Mouse (Mus musculus) liver, embryonic 13.5 days (tissue): Measurements from ENCODE around the gene Riox2. TPM values are rescaled to one million over a fixed set of nuclear protein-coding genes. Genes with fewer than 3 reads are reported as not detected.

Experiments
- ATAC-seq: fragments of 200-750 bp; cut with Nextera tagmentation; 2 replicates; pipeline ENCODE4 v1.8.0; 2017; ENCODE audit warnings: low read depth, mild to moderate bottlenecking, moderate number of reproducible peaks, moderate library complexity
- DNase-seq: peaks from one replicate; pipeline ENCODE4 v3.0.0; 2022
- H3K27ac ChIP-seq: fragments of 300-500 bp; sonication (generic); 2 replicates; pipeline ENCODE4 v1.5.1; 2015; ENCODE audit warnings: moderate library complexity, mild to moderate bottlenecking, inconsistent platforms
- H3K27me3 ChIP-seq: fragments of 300-500 bp; sonication (generic); 2 replicates; pipeline ENCODE4 v1.6.1; 2015; ENCODE audit warnings: mild to moderate bottlenecking, inconsistent platforms
- H3K36me3 ChIP-seq: fragments of 300-500 bp; sonication (generic); 2 replicates; pipeline ENCODE4 v1.6.1; 2015; ENCODE audit warnings: mild to moderate bottlenecking, inconsistent platforms
- H3K4me1 ChIP-seq: fragments of 300-500 bp; sonication (generic); replicated peaks from 2 replicates; pipeline ENCODE4 v1.6.1; 2015; ENCODE audit warnings: inconsistent platforms
- H3K4me2 ChIP-seq: fragments of 300-500 bp; sonication (generic); 2 replicates; pipeline ENCODE4 v1.6.1; 2015; ENCODE audit warnings: inconsistent platforms, mild to moderate bottlenecking, moderate library complexity
- H3K4me3 ChIP-seq: fragments of 300-500 bp; sonication (generic); replicated peaks from 2 replicates; pipeline ENCODE4 v1.5.1; 2015; ENCODE audit warnings: mild to moderate bottlenecking, inconsistent platforms
- H3K9ac ChIP-seq: fragments of 300-500 bp; sonication (generic); 2 replicates; pipeline ENCODE4 v1.6.1; 2015; ENCODE audit warnings: mild to moderate bottlenecking, inconsistent platforms
- H3K9me3 ChIP-seq: fragments of 300-500 bp; sonication (generic); replicated peaks from 2 replicates; pipeline ENCODE4 v1.6.1; 2016; ENCODE audit warnings: inconsistent platforms
- WGBS: fragments of 180-500 bp; shearing (Covaris S2); methylation state at CpG from one replicate; pipeline ENCODE4 v1.1.7; 2015; ENCODE audit not compliant: insufficient replicate concordance; 5-methylcytosine and 5-hydroxymethylcytosine counted together
- polyA plus RNA-seq: library from polyadenylated mRNA; unstranded; fragments of >200 nt; fragmentation: Nextera tagmentation; extraction: Ambion mirVana; gene quantifications from 2 replicates; pipeline ENCODE4 v1.2.1, GENCODE M21; 2015

Riox2 gene
- polyA plus RNA-seq, 1 experiment from 2014 or later, result 23.0 TPM

DNA sequence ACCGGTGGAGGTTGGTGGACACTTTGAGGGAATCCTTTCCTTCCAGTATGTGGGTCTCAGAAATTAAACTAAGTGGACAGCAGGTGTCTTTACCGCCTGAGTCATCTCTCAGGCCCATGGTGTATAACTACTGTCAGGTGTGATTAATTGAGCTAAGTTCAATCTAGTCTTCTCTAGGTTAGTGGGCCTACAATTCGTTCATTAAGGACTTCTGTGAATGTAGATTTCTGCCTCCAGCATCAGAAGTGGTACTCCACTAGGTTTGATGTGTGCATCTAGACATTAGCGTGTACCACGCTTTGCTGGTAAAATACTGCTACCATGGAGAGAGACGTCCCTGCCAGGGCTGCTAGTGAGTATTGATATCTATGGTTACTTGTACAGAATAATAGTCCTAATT lies 971 bp downstream of the Riox2 start:
- Histone ChIP-seq H3K4me3 (peak overlapping the region; percentile 75), H3K27ac (peak overlapping the region; percentile 68; the same call in 1 of the 2 replicates)
- no peak for ATAC-seq

DNA sequence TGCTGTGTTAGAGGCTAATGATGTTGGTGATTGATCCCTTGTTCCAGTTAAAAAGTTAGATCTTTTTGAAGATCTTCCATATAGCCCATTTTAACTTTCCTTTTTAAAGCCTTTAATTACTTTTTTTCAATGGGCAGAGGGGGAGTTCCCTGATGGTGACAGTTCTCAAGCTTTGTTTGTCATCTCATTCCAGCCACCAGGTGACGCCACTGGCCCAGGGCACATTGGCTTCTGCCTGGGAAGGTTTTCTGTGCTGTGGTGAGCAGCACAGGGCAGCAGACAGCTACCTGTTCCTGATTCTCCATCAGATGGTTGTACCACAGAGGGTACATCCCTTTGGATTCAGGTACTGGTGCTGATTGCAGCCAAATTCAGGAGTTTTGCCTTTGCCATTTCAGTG lies 3.2 kb downstream of the Riox2 start:
- no peak overlapping the region for H3K27ac ChIP-seq

More for the DNA sequence above, 971 bp downstream of the Riox2 start:
- Histone ChIP-seq H3K4me1 (peaks cover 13% of the 10 kb centered on the region), H3K4me2 (peak overlapping the region; percentile 79), H3K27me3 (no peaks in the 10 kb centered on the region), H3K36me3 (peaks cover 15% of the 10 kb centered on the region), H3K9ac (peak overlapping the region; percentile 75), H3K9me3 (no peaks in the 10 kb centered on the region)
- no peak for DNase-seq
- 42% methylated on average over 6 of the region's 6 CpGs for WGBS

DNA sequence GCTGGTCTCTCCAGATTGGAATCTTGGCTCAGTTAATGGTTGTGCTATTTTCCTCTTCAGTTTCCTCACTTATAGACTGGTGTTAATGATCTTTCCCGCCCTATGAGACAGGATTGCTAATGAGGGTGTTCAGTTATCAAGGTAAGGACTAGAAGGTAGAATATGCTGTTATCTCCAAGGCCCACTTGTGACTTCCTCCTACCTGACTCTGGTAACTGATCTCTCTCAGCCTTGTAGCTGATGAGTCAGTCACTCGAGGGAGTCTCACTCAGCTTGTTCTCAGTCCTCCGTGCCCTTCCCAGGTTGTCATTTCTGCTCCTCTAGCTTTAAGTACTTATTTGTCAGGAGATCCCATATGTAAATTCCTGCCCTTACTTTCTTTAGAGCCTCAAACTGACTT lies 6.4 kb downstream of the Riox2 start:
- DNase-seq (no peak), ATAC-seq (no peak)
- H3K4me3 ChIP-seq, result no peak overlapping the region
- H3K27ac ChIP-seq, result no peak overlapping the region
- no peak overlapping the region for H3K9ac ChIP-seq
- WGBS, result 57% methylated on average over 3 of the region's 3 CpGs
- no peaks in the 10 kb centered on the region for H3K27me3 ChIP-seq
- H3K4me2 ChIP-seq, result no peak overlapping the region
- peaks cover 52% of the 10 kb centered on the region for H3K36me3 ChIP-seq
- no peaks in the 10 kb centered on the region for H3K9me3 ChIP-seq
- H3K4me1 ChIP-seq, result peaks cover 7% of the 10 kb centered on the region

More for the DNA sequence above, 3.2 kb downstream of the Riox2 start:
- 22% methylated on average over 1 of the region's 1 CpGs for WGBS
- DNase-seq (peak; percentile 18), ATAC-seq (no peak)
- Histone ChIP-seq H3K4me3 (no peak overlapping the region), H3K9me3 (no peaks in the 10 kb centered on the region), H3K36me3 (peaks cover 28% of the 10 kb centered on the region), H3K27me3 (no peaks in the 10 kb centered on the region), H3K9ac (no peak overlapping the region), H3K4me2 (no peak overlapping the region), H3K4me1 (peaks cover 13% of the 10 kb centered on the region)

DNA sequence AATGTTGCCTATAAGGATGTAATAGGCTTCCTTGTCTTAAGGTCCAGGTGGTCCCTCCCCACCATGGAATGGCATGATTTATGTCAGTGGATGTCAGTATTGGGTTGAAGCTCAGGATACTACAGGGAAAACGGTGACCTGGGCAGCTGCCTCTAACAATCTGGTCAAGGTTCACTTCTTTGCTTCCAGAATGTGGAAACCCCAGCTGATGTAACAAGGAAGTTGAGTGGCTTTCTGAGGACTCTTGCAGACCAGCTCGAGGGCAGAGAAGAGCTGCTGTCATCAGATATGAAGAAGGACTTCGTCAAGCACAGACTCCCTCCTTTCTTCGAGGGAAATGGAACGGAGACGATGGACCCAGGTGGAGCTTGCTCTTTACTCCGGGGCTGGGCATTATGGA lies 15.7 kb downstream of the Riox2 start:
- no peak overlapping the region for H3K4me2 ChIP-seq
- no peak overlapping the region for H3K27ac ChIP-seq
- ATAC-seq (no peak), DNase-seq (no peak)
- H3K4me3 ChIP-seq, result no peak overlapping the region
- H3K9ac ChIP-seq, result no peak overlapping the region
- no peaks in the 10 kb centered on the region for H3K27me3 ChIP-seq
- peaks cover 84% of the 10 kb centered on the region for H3K36me3 ChIP-seq
- no peaks in the 10 kb centered on the region for H3K9me3 ChIP-seq
- peaks cover 12% of the 10 kb centered on the region for H3K4me1 ChIP-seq
- WGBS, result 67% methylated on average over 7 of the region's 7 CpGs

DNA sequence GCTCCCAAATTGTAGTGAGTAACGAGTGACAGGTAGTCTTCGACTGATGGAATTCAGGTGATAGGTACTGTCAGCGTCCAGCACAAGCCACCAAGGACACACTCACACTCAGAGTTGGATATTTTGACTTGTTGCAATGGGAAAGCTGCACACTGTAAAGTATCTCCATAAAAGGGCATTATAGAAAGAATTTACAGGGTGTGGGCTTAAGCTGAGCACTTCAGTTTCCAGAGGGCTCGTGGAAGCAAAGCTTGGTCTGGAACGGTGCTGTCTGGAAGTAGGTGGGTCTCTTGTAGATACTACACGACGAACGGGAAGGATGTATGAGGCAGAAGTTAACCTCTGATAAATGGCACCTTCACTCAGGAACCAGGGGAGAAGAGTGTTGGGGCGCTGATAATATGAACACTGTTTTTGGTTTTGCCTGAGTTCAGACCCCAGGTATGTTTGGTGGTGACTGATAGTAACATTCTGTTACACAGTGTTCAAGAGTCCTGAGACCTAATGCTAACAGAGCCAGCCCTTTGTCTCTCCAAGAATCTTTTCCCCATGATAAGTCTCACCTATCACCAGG lies 16.5 kb downstream of the Riox2 start:
- no peak overlapping the region for H3K4me3 ChIP-seq
- H3K36me3 ChIP-seq, result peaks cover 85% of the 10 kb centered on the region
- no peaks in the 10 kb centered on the region for H3K9me3 ChIP-seq
- ATAC-seq (peak; percentile 84), DNase-seq (peak; percentile 3)
- 36% methylated on average over 9 of the region's 9 CpGs for WGBS
- H3K4me1 ChIP-seq, result peaks cover 12% of the 10 kb centered on the region
- no peak overlapping the region for H3K9ac ChIP-seq
- H3K27ac ChIP-seq, result no peak overlapping the region
- H3K27me3 ChIP-seq, result no peaks in the 10 kb centered on the region
- no peak overlapping the region for H3K4me2 ChIP-seq

DNA sequence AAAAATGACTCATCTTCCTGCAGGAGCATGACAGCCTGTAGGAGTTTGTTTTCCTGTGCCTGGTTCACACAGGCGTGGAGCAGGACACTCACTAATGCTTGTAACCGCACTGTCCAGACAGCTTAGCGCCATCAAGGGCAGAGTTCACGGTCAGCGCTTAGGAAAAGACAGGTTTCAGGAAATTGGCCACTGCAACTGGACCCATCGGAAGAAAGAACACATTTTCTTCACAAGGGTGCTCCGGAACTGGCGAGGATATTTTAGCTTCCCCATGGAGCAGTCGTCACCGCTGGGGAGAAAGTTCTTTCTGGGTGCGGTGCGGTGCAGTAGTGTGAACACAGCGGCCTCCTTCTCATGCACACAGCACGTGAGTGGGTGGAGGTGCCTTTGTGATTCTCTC lies 21.6 kb downstream of the Riox2 start:
- no peak overlapping the region for H3K4me2 ChIP-seq
- ATAC-seq, result no peak
- H3K27ac ChIP-seq, result no peak overlapping the region
- no peak overlapping the region for H3K9ac ChIP-seq
- peaks cover 50% of the 10 kb centered on the region for H3K36me3 ChIP-seq
- no peaks in the 10 kb centered on the region for H3K9me3 ChIP-seq
- WGBS, result 83% methylated on average over 14 of the region's 14 CpGs
- H3K27me3 ChIP-seq, result no peaks in the 10 kb centered on the region
- DNase-seq, result no peak
- H3K4me3 ChIP-seq, result no peak overlapping the region
- H3K4me1 ChIP-seq, result peaks cover 2% of the 10 kb centered on the region; the same call in 1 of the 2 replicates

DNA sequence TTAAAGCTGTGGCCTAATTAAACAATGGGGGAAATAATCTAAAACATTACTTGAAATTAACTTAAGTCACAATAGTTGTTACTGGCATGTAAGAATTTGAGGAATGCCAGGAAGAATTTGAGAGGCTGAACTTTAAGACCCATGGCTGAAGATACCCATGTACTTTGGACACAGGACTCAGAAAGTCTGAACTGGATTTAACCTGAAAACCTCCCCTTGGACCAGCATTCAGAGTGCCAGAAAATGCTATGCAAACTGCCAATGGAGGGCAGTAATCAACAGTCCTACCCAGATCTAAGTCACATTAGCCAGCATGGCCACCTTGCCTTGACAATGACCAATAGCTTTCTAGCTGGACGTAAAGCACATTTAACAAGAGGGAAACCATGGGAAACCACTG lies 26.4 kb downstream of the Riox2 start:
- Histone ChIP-seq H3K36me3 (peaks cover 12% of the 10 kb centered on the region), H3K9ac (no peak overlapping the region), H3K4me1 (no peaks in the 10 kb centered on the region), H3K4me2 (no peak overlapping the region), H3K9me3 (no peaks in the 10 kb centered on the region), H3K4me3 (no peak overlapping the region), H3K27me3 (no peaks in the 10 kb centered on the region), H3K27ac (no peak overlapping the region)
- DNase-seq (no peak), ATAC-seq (no peak)
- 69% methylated on average over 1 of the region's 1 CpGs for WGBS

DNA sequence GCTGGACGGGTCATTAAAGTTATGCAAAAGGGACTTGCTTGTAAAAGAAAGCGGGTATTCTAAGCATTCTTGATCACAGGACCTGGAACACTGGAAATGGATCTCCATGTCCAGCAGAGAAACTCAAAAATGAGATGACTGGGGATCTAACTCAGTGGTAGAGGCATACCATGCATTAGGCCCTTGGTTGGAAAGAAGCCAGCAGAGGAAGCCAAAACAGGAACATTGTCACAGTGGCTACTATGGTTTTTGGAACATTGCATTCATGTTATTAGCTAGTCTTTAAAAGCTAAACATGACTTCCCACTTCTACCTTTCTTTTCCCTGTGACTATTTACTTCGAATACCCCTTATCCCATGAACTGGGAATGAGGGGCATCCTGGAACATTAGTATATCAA lies 27.6 kb downstream of the Riox2 start:
- Histone ChIP-seq H3K4me3 (no peak overlapping the region), H3K4me2 (no peak overlapping the region), H3K4me1 (no peaks in the 10 kb centered on the region), H3K9ac (no peak overlapping the region), H3K27ac (no peak overlapping the region), H3K36me3 (peaks cover 4% of the 10 kb centered on the region), H3K9me3 (no peaks in the 10 kb centered on the region), H3K27me3 (no peaks in the 10 kb centered on the region)
- no peak for DNase-seq
- 70% methylated on average over 3 of the region's 3 CpGs for WGBS
- ATAC-seq, result no peak

DNA sequence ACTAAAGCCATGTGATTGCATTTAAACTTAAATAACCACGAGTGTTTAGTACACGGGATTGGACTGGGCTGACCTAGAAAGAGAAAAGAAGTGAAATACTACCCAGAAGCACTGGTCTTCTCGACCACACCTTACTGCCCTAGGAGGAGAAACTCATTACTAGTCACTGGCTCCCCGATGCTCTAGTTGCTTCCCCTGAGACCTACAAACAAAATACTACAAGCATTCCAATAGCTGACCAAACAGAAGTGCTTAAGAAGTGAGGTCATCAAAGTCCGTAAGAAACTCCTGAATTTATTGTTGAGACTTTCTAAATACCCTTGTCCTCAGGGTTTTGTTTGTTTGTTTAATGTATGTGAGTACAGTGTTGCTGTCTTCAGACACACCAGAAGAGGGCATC lies 38.3 kb downstream of the Riox2 start:
- Histone ChIP-seq H3K4me2 (no peak overlapping the region), H3K9ac (no peak overlapping the region), H3K4me3 (no peak overlapping the region), H3K36me3 (no peaks in the 10 kb centered on the region), H3K27me3 (no peaks in the 10 kb centered on the region), H3K4me1 (no peaks in the 10 kb centered on the region), H3K27ac (no peak overlapping the region), H3K9me3 (no peaks in the 10 kb centered on the region)
- ATAC-seq (no peak), DNase-seq (no peak)
- 77% methylated on average over 5 of the region's 5 CpGs for whole genome bisulfite sequencing

DNA sequence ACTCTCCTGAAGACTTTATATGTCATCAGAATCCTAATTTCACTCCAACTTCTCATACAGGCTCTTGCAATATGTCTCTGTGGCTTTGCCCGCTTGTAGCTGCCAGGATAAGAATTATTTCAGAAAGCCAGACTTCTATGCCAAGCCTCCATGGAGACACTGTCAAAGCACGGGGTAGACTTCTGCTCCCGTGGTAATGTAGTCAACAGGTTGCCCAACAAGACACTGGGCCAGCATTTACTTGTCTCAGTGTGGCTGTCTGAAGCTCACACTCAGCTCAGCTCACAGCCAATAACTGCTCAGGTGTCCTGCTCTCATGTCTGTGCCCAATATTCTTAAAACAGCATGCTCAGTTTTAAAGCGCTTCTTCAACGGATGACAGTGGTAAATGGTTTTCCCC lies 43.6 kb downstream of the Riox2 start:
- 71% methylated on average over 5 of the region's 5 CpGs for WGBS
- Histone ChIP-seq H3K4me3 (no peak overlapping the region), H3K9me3 (no peaks in the 10 kb centered on the region), H3K9ac (no peak overlapping the region), H3K4me1 (no peaks in the 10 kb centered on the region), H3K27ac (no peak overlapping the region), H3K4me2 (no peak overlapping the region), H3K36me3 (no peaks in the 10 kb centered on the region), H3K27me3 (no peaks in the 10 kb centered on the region)
- no peak for ATAC-seq
- DNase-seq, result no peak

DNA sequence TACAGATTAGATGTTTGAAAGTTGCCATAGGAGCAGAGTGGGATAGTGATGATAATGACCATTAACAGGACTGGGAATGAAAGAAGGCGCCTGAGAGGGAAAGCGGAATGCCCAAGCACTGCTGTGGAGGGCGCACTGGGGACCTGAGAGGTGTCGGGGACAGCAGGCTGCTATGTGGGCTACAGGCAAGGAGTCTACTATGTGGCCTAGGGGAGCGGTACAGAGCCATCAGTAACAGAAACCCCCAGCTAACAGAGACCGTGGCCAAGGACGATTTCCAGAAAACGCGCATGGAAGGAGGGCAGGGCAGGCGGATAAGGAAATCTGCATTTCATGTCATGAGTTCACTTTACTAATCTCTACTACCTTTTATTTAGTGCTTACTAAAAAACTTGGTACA lies 45.4 kb downstream of the Riox2 start:
- DNase-seq (no peak), ATAC-seq (no peak)
- Histone ChIP-seq H3K27me3 (no peaks in the 10 kb centered on the region), H3K9me3 (no peaks in the 10 kb centered on the region), H3K36me3 (no peaks in the 10 kb centered on the region), H3K4me2 (no peak overlapping the region), H3K4me1 (no peaks in the 10 kb centered on the region), H3K9ac (no peak overlapping the region), H3K27ac (no peak overlapping the region), H3K4me3 (no peak overlapping the region)
- 73% methylated on average over 10 of the region's 10 CpGs for WGBS

DNA sequence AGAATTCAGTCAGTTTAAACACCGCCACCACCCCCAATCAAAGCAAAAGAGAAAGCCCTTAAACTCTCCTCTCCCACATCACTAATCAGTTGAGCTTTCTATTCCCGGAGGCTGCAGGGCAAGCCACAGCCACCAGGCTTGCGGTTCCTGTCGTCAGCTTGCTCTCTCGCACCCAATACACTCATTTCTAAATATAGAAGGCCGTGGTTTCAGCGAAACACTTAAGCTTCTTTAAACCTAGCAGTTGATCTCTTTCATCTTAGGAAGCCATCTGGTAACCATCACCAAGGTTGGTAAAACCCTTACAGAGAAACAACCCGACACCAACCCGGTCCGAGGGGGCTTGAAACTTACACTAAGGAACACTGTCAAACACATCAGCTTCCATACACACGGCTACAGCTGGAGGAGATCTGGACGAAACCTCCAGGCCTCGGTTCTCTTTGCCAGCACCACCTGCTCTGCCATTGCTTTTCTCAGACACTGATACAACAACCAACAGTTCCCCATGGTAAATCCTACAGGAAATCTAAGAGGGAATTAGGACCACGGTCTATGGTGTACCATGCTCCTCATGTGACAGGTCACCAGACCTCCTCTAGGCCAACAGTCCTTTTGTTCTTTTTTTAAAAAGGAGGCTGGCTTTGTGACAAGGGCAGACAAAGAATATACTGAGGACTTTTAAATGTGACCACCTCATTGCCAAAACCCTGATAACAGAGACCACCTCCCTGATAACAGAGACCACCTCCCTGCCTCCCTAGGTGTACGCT lies 46.1 kb downstream of the Riox2 start:
- DNase-seq, result no peak
- no peaks in the 10 kb centered on the region for H3K36me3 ChIP-seq
- no peak for ATAC-seq
- H3K9me3 ChIP-seq, result no peaks in the 10 kb centered on the region
- H3K27me3 ChIP-seq, result no peaks in the 10 kb centered on the region
- H3K4me3 ChIP-seq, result no peak overlapping the region
- H3K9ac ChIP-seq, result no peak overlapping the region
- no peak overlapping the region for H3K4me2 ChIP-seq
- H3K27ac ChIP-seq, result no peak overlapping the region
- WGBS, result 24% methylated on average over 15 of the region's 15 CpGs
- H3K4me1 ChIP-seq, result no peaks in the 10 kb centered on the region
